Mouse (Mus musculus): Measurements from ENCODE around the gene Olfr646. TPM values are rescaled to one million over a fixed set of nuclear protein-coding genes. Genes with fewer than 3 reads are reported as not detected.

Gene Olfr646
- polyA plus RNA-seq, 1 experiment from 2014 or later = not detected

GRCm38 (mm10) chr7:104137305-104137704, 32.6 kb downstream of the Olfr646 start, which contains the start of gene Olfr643:
TSS of gene Olfr643 (minus strand) at chr7:104137405.
- Histone ChIP-seq H3K9ac (no peak within 1 kb of the TSS), H3K4me2 (no peak within 1 kb of the TSS), H3K36me3 (ENCODE audit: insufficient read depth) (no peaks in the 10 kb centered on the region), H3K4me3 (ENCODE audit: low read depth, low read length) (no peak within 1 kb of the TSS), H3K9me3 (ENCODE audit: low read depth, low read length) (no peaks in the 10 kb centered on the region), H3K27me3 (ENCODE audit: insufficient read depth, low read length) (no peaks in the 10 kb centered on the region), H3K27ac (ENCODE audit: low read depth) (no peak within 1 kb of the TSS), H3K4me1 (ENCODE audit: insufficient read depth) (no peaks in the 10 kb centered on the region)
- DNase-seq (peak; percentile 19), ATAC-seq (ENCODE audit: insufficient read depth) (no peak)
- TF ChIP-seq CTCF (IDR thresholded peaks at IDR 0.05; ENCODE audit: low read depth) = no peak
- WGBS = 66% methylated on average over 5 of the region's 5 CpGs

- no peaks in the 10 kb centered on the region for H3K9me3 ChIP-seq (ENCODE audit: low read depth, low read length)
- no peaks in the 10 kb centered on the region for H3K27me3 ChIP-seq (ENCODE audit: insufficient read depth, low read length)
- no peak for TF ChIP-seq CTCF (IDR thresholded peaks at IDR 0.05; ENCODE audit: low read depth)
- no peak within 1 kb of the TSS for H3K4me2 ChIP-seq
- WGBS = 73% methylated on average over 3 of the region's 3 CpGs
- H3K4me3 ChIP-seq (ENCODE audit: low read depth, low read length) = no peak within 1 kb of the TSS
- H3K27ac ChIP-seq (ENCODE audit: low read depth) = no peak within 1 kb of the TSS
- no peak for DNase-seq
- no peak for ATAC-seq (ENCODE audit: insufficient read depth)
- no peaks in the 10 kb centered on the region for H3K36me3 ChIP-seq (ENCODE audit: insufficient read depth)
- H3K4me1 ChIP-seq (ENCODE audit: insufficient read depth) = no peaks in the 10 kb centered on the region
- no peak within 1 kb of the TSS for H3K9ac ChIP-seq
Measured at GRCm38 (mm10) chr7:104143179-104143578, 38.5 kb downstream of the Olfr646 start, which contains the start of gene Ubqln3. TSS of gene Ubqln3 (minus strand) at chr7:104143279.

GRCm38 (mm10) chr7:104150456-104150855, 45.8 kb downstream of the Olfr646 start, which contains the start of gene Ubqlnl:
TSS of gene Ubqlnl (minus strand) at chr7:104150556.
- no peak for ATAC-seq (ENCODE audit: insufficient read depth)
- 83% methylated on average over 2 of the region's 2 CpGs for WGBS
- Histone ChIP-seq H3K36me3 (ENCODE audit: insufficient read depth) (no peaks in the 10 kb centered on the region), H3K4me1 (ENCODE audit: insufficient read depth) (no peaks in the 10 kb centered on the region), H3K9ac (no peak within 1 kb of the TSS), H3K27me3 (ENCODE audit: insufficient read depth, low read length) (no peaks in the 10 kb centered on the region), H3K9me3 (ENCODE audit: low read depth, low read length) (no peaks in the 10 kb centered on the region), H3K27ac (ENCODE audit: low read depth) (no peak within 1 kb of the TSS), H3K4me3 (ENCODE audit: low read depth, low read length) (no peak within 1 kb of the TSS), H3K4me2 (no peak within 1 kb of the TSS)
- DNase-seq = no peak
- no peak for TF ChIP-seq CTCF (IDR thresholded peaks at IDR 0.05; ENCODE audit: low read depth)

Other genes starting within 250 kb of the Olfr646 start
- not detected in 2 replicates for gene Olfr66, start 218.6 kb upstream of the Olfr646 start, polyA plus RNA-seq (2014; fragmentation: Nextera tagmentation; extraction: Ambion mirVana)
- not detected in 2 replicates for gene Olfr64, start 210.4 kb upstream of the Olfr646 start, polyA plus RNA-seq (2014; fragmentation: Nextera tagmentation; extraction: Ambion mirVana)
- gene Olfr65, start 201.4 kb upstream of the Olfr646 start, polyA plus RNA-seq (2014; fragmentation: Nextera tagmentation; extraction: Ambion mirVana) = not detected in 2 replicates
- gene Olfr631, start 176.0 kb upstream of the Olfr646 start, polyA plus RNA-seq (2014; fragmentation: Nextera tagmentation; extraction: Ambion mirVana) = not detected in 2 replicates
- not detected in 2 replicates for gene Olfr632, start 170.5 kb upstream of the Olfr646 start, polyA plus RNA-seq (2014; fragmentation: Nextera tagmentation; extraction: Ambion mirVana)
- not detected in 2 replicates for gene Olfr633, start 160.4 kb upstream of the Olfr646 start, polyA plus RNA-seq (2014; fragmentation: Nextera tagmentation; extraction: Ambion mirVana)
- not detected in 2 replicates for gene Olfr635, start 133.7 kb upstream of the Olfr646 start, polyA plus RNA-seq (2014; fragmentation: Nextera tagmentation; extraction: Ambion mirVana)
- gene Olfr638, start 106.1 kb upstream of the Olfr646 start, polyA plus RNA-seq (2014; fragmentation: Nextera tagmentation; extraction: Ambion mirVana) = not detected in 2 replicates
- not detected in 2 replicates for gene Olfr639, start 87.6 kb upstream of the Olfr646 start, polyA plus RNA-seq (2014; fragmentation: Nextera tagmentation; extraction: Ambion mirVana)
- not detected in 2 replicates for gene Olfr640, start 79.3 kb upstream of the Olfr646 start, polyA plus RNA-seq (2014; fragmentation: Nextera tagmentation; extraction: Ambion mirVana)
- not detected in 2 replicates for gene Olfr641, start 69.4 kb upstream of the Olfr646 start, polyA plus RNA-seq (2014; fragmentation: Nextera tagmentation; extraction: Ambion mirVana)
- gene Olfr642, start 52.2 kb upstream of the Olfr646 start, polyA plus RNA-seq (2014; fragmentation: Nextera tagmentation; extraction: Ambion mirVana) = not detected in 2 replicates
- not detected in 2 replicates for gene 4930516K23Rik, start 43.4 kb upstream of the Olfr646 start, polyA plus RNA-seq (2014; fragmentation: Nextera tagmentation; extraction: Ambion mirVana)
- gene Olfr644, start 33.0 kb upstream of the Olfr646 start, polyA plus RNA-seq (2014; fragmentation: Nextera tagmentation; extraction: Ambion mirVana) = not detected in 2 replicates
- not detected in 2 replicates for gene Olfr645, start 19.4 kb upstream of the Olfr646 start, polyA plus RNA-seq (2014; fragmentation: Nextera tagmentation; extraction: Ambion mirVana)
- gene Ubqln5, start 25.0 kb downstream of the Olfr646 start, polyA plus RNA-seq (2014; fragmentation: Nextera tagmentation; extraction: Ambion mirVana) = not detected in 2 replicates
- not detected in 2 replicates for gene Olfr643, start 32.5 kb downstream of the Olfr646 start, polyA plus RNA-seq (2014; fragmentation: Nextera tagmentation; extraction: Ambion mirVana)
- gene Ubqln3, start 38.4 kb downstream of the Olfr646 start, polyA plus RNA-seq (2014; fragmentation: Nextera tagmentation; extraction: Ambion mirVana) = not detected in 2 replicates
- not detected in 2 replicates for gene Ubqlnl, start 45.7 kb downstream of the Olfr646 start, polyA plus RNA-seq (2014; fragmentation: Nextera tagmentation; extraction: Ambion mirVana)
- 0.08 TPM in 1 of 2 replicates, not detected in the other for gene Olfm5, start 60.0 kb downstream of the Olfr646 start, polyA plus RNA-seq (2014; fragmentation: Nextera tagmentation; extraction: Ambion mirVana)
- gene Olfr648, start 78.5 kb downstream of the Olfr646 start, polyA plus RNA-seq (2014; fragmentation: Nextera tagmentation; extraction: Ambion mirVana) = 0.32 and 0.37 TPM in 2 replicates
- gene Olfr649, start 91.1 kb downstream of the Olfr646 start, polyA plus RNA-seq (2014; fragmentation: Nextera tagmentation; extraction: Ambion mirVana) = not detected in 2 replicates
- 0.62 and 1.1 TPM in 2 replicates for gene Trim6, start 113.9 kb downstream of the Olfr646 start, polyA plus RNA-seq (2014; fragmentation: Nextera tagmentation; extraction: Ambion mirVana)
- gene Trim34a, start 139.6 kb downstream of the Olfr646 start, polyA plus RNA-seq (2014; fragmentation: Nextera tagmentation; extraction: Ambion mirVana) = 1.4 and 1.6 TPM in 2 replicates
- gene Trim5, start 183.2 kb downstream of the Olfr646 start, polyA plus RNA-seq (2014; fragmentation: Nextera tagmentation; extraction: Ambion mirVana) = 0.28 and 0.30 TPM in 2 replicates
- 3.2 and 3.6 TPM in 2 replicates for gene Trim12a, start 210.6 kb downstream of the Olfr646 start, polyA plus RNA-seq (2014; fragmentation: Nextera tagmentation; extraction: Ambion mirVana)
- gene Trim34b, start 224.6 kb downstream of the Olfr646 start, polyA plus RNA-seq (2014; fragmentation: Nextera tagmentation; extraction: Ambion mirVana) = not detected in 2 replicates
- 1.0 and 1.4 TPM in 2 replicates for gene Trim12c, start 248.5 kb downstream of the Olfr646 start, polyA plus RNA-seq (2014; fragmentation: Nextera tagmentation; extraction: Ambion mirVana)